Mouse (Mus musculus): ENCODE data around the gene Ttc41. TPM values are rescaled to one million over a fixed set of nuclear protein-coding genes. Genes with fewer than 3 reads are reported as not detected.

The Ttc41 gene
- total and polyA plus RNA-seq, 2 experiments from 2014 or later: 1.4 to 2.2 TPM

DNA sequence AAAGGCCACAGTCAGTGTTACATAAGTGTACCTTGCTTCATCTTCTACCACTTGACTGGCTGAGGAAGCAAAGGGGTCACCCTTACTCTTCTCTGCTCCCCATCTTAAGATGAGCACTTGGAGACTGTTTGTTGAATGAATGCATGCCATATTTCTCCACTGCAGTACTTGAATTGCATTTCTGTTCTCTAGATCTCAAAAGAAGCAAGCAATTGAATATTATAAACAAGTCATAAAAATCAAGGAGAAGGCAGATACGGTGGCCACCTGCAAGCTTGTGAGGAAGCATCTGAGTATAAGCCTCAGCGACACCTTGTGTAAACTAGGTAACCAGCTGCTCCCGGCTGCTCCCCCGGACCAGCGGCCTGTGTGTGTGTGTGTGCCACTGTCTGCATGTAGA lies 58.1 kb downstream of the Ttc41 start, which contains the start of gene Gm49358:
Gene Gm49358 (plus strand): TSS at position 301 of the 400 bp plus-strand sequence.
- Histone ChIP-seq H3K4me3 (ENCODE audit: low read length) (no peak within 1 kb of the TSS), H3K4me1 (ENCODE audit: insufficient read depth, low read length) (no peaks in the 10 kb centered on the region), H3K9me3 (ENCODE audit: low read length) (no peaks in the 10 kb centered on the region), H3K36me3 (ENCODE audit: insufficient read depth, low read length) (no peaks in the 10 kb centered on the region), H3K9ac (replicated peaks; ENCODE audit: low read length) (no peak within 1 kb of the TSS), H3K4me2 (ENCODE audit: low read depth, low read length) (no peak within 1 kb of the TSS), H3K27me3 (ENCODE audit: insufficient read depth, low read length) (no peaks in the 10 kb centered on the region), H3K27ac (no peak within 1 kb of the TSS)
- ATAC-seq: no peak
- no peak for DNase-seq (ENCODE audit: low spot score)
- 94% methylated on average over 5 of the region's 5 CpGs for WGBS
- TF ChIP-seq CTCF (IDR thresholded peaks at IDR 0.05; ENCODE audit: low read depth): no peak

DNA sequence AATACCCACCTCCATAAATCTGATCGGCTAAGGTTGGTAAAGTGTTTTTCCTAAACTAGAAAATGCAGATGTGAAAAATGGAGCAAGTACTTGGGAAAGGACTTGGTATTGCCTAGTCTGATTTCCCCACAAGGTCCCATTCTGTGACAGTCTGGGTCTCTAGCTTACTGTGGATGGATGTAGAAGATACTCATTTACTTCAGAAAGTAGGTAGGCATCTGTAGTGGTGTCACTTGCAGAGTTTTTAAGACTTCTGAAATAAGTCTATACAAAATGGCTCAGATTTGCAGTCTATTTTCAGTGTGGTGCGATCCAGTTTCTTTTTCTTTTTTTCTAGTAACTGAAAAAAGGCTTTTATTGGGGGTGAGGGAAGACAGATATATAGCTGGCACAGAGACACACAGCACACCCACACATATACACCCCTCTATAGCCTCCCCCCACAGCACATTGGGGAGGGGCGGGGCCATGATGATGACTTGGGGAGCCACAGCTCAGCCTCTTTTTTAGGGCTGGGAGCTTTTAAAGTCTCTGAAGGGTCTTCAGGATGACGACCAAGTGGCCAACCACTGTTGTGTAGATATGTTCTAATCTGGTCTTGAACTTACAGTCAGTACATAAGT lies 59.8 kb downstream of the Ttc41 start:
- Histone ChIP-seq H3K36me3 (ENCODE audit: insufficient read depth, low read length) (no peaks in the 10 kb centered on the region), H3K4me1 (ENCODE audit: insufficient read depth, low read length) (peaks cover 8% of the 10 kb centered on the region; the same call in 1 of the 2 replicates), H3K9me3 (ENCODE audit: low read length) (no peaks in the 10 kb centered on the region), H3K4me3 (ENCODE audit: low read length) (no peak overlapping the region), H3K4me2 (ENCODE audit: low read depth, low read length) (no peak overlapping the region), H3K27me3 (ENCODE audit: insufficient read depth, low read length) (no peaks in the 10 kb centered on the region), H3K27ac (no peak overlapping the region), H3K9ac (replicated peaks; ENCODE audit: low read length) (no peak overlapping the region)
- 93% methylated on average over 4 of the region's 4 CpGs for whole genome bisulfite sequencing
- DNase-seq (ENCODE audit: low spot score) (no peak), ATAC-seq (no peak)
- TF ChIP-seq CTCF (IDR thresholded peaks at IDR 0.05; ENCODE audit: low read depth): no peak

DNA sequence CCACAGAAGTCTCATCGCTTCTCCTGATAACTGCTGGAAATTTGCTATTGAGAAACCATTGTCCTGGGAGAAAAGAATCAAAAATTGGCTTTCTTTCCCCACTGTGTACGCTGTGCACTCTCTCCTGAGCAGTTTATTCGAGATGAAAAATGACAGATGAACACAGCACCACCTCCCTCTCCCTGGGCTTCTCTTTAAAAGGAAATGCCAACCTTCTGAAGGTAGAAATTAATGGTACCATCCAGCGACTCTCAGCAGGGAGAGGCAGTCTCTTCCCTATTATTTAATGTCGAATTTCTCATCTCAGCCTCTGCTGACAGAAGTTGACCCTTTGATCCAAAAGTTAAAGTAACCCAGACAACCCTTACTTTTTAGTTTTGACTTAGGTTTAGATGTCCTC lies 63.6 kb downstream of the Ttc41 start:
- WGBS: 52% methylated on average over 5 of the region's 5 CpGs
- no peak overlapping the region for H3K27ac ChIP-seq
- no peak for TF ChIP-seq CTCF (IDR thresholded peaks at IDR 0.05; ENCODE audit: low read depth)
- H3K4me3 ChIP-seq (ENCODE audit: low read length): no peak overlapping the region
- DNase-seq (ENCODE audit: low spot score): no peak
- no peak overlapping the region for H3K9ac ChIP-seq (replicated peaks; ENCODE audit: low read length)
- peaks cover 8% of the 10 kb centered on the region; the same call in 1 of the 2 replicates for H3K4me1 ChIP-seq (ENCODE audit: insufficient read depth, low read length)
- H3K9me3 ChIP-seq (ENCODE audit: low read length): no peaks in the 10 kb centered on the region
- ATAC-seq: no peak
- no peaks in the 10 kb centered on the region for H3K27me3 ChIP-seq (ENCODE audit: insufficient read depth, low read length)
- H3K36me3 ChIP-seq (ENCODE audit: insufficient read depth, low read length): no peaks in the 10 kb centered on the region
- H3K4me2 ChIP-seq (ENCODE audit: low read depth, low read length): no peak overlapping the region

DNA sequence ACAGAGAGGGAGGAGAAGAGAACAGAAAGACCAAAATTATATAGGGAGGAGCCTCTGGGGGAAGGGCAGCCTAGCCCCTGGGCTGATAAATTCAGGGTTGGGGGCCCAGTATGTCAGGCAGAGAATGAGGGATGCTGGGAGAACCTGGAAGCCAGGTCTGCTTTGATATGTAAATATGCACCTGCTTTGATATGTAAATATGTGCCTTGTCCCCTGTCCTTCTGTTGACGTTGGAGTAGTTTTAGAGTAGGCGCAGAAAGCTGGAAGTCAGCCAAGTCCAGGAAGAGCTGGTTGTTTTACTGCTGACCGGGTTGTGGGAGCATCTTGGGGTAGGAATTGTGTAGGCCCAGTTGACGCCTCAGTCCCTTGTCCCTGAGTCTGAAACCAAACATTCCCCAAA lies 64.2 kb downstream of the Ttc41 start:
- 8% methylated on average over 4 of the region's 4 CpGs for WGBS
- no peak overlapping the region for H3K4me2 ChIP-seq (ENCODE audit: low read depth, low read length)
- H3K4me3 ChIP-seq (ENCODE audit: low read length): no peak overlapping the region
- no peaks in the 10 kb centered on the region for H3K9me3 ChIP-seq (ENCODE audit: low read length)
- ATAC-seq (no peak), DNase-seq (ENCODE audit: low spot score) (no peak)
- H3K36me3 ChIP-seq (ENCODE audit: insufficient read depth, low read length): no peaks in the 10 kb centered on the region
- no peak for TF ChIP-seq CTCF (IDR thresholded peaks at IDR 0.05; ENCODE audit: low read depth)
- no peak overlapping the region for H3K9ac ChIP-seq (replicated peaks; ENCODE audit: low read length)
- H3K27me3 ChIP-seq (ENCODE audit: insufficient read depth, low read length): no peaks in the 10 kb centered on the region
- H3K27ac ChIP-seq: no peak overlapping the region
- peaks cover 8% of the 10 kb centered on the region; the same call in 1 of the 2 replicates for H3K4me1 ChIP-seq (ENCODE audit: insufficient read depth, low read length)

DNA sequence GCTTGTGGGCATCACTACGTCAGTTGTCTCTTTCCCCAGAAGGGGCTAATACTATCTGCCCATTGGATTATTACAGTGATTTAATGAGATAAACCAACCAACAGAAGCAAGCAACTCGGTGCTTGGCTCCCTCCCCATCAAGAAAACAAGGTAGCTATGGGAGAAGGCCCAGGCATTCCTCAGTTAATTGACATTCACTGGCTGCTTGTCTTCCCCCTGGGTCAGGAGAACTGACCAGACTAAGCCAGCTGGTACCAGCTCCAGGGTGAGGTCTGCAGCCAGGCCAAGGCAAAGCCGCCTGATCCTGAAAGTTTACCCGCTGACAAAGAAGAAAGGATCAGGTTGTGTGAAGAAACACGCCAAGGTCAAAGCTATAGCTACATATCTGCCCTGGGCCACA lies 66.1 kb downstream of the Ttc41 start:
- Histone ChIP-seq H3K27ac (peak overlapping the region; percentile 69; the same call in 1 of the 2 replicates), H3K9ac (replicated peaks; ENCODE audit: low read length) (no peak overlapping the region), H3K36me3 (ENCODE audit: insufficient read depth, low read length) (no peaks in the 10 kb centered on the region), H3K9me3 (ENCODE audit: low read length) (no peaks in the 10 kb centered on the region), H3K4me3 (ENCODE audit: low read length) (no peak overlapping the region), H3K4me2 (ENCODE audit: low read depth, low read length) (no peak overlapping the region), H3K27me3 (ENCODE audit: insufficient read depth, low read length) (no peaks in the 10 kb centered on the region), H3K4me1 (ENCODE audit: insufficient read depth, low read length) (peaks cover 8% of the 10 kb centered on the region; the same call in 1 of the 2 replicates)
- 60% methylated on average over 5 of the region's 5 CpGs for WGBS
- peak; percentile 71 for ATAC-seq
- no peak for DNase-seq (ENCODE audit: low spot score)
- TF ChIP-seq CTCF (IDR thresholded peaks at IDR 0.05; ENCODE audit: low read depth): no peak

DNA sequence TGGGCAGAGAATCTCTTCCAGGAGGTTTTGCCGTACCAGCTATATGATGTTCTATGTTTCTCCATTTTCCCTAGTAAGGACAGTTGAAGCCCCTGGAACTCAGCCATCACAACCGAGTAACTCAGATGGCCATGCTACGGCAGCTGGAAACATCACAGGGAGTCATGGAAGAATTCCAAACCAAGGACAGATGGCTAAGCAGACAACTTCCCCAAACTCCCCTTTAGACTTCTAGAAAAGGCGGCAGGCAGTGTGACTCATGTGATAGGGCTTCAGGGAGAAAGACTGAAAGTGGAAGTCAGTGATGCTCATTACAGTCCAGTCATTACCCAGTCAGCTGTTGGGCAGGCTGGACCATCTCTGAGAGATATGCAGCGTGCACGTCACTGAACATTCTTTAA lies 66.6 kb downstream of the Ttc41 start:
- no peak for TF ChIP-seq CTCF (IDR thresholded peaks at IDR 0.05; ENCODE audit: low read depth)
- Histone ChIP-seq H3K9me3 (ENCODE audit: low read length) (no peaks in the 10 kb centered on the region), H3K27me3 (ENCODE audit: insufficient read depth, low read length) (no peaks in the 10 kb centered on the region), H3K4me2 (ENCODE audit: low read depth, low read length) (no peak overlapping the region), H3K4me1 (ENCODE audit: insufficient read depth, low read length) (peaks cover 8% of the 10 kb centered on the region; the same call in 1 of the 2 replicates), H3K36me3 (ENCODE audit: insufficient read depth, low read length) (no peaks in the 10 kb centered on the region), H3K4me3 (ENCODE audit: low read length) (no peak overlapping the region), H3K27ac (peak overlapping the region; percentile 69; the same call in 1 of the 2 replicates), H3K9ac (replicated peaks; ENCODE audit: low read length) (no peak overlapping the region)
- ATAC-seq: peak; percentile 65
- peak; percentile 78 for DNase-seq (ENCODE audit: low spot score)
- 46% methylated on average over 6 of the region's 6 CpGs for WGBS

DNA sequence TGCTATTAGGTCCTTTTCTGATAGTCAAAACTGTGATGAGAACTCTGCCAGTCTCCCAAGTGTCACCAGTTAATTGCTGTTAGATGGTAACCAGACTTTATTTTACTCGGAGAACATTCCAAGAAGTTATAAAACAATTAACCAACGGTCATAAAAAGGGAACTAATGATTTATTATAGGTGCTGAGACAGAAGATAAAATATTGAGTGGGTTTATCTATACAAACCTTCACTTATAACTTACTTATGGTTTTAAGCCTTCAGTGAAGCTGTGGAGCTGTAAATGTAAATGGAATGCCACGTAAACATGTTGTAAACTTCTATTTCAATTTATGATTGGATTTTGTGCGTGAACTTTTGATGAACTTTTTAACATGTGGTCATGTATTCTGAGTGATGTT lies 67.7 kb downstream of the Ttc41 start:
- 80% methylated on average over 4 of the region's 4 CpGs for WGBS
- Histone ChIP-seq H3K4me1 (ENCODE audit: insufficient read depth, low read length) (peaks cover 15% of the 10 kb centered on the region), H3K36me3 (ENCODE audit: insufficient read depth, low read length) (no peaks in the 10 kb centered on the region), H3K9me3 (ENCODE audit: low read length) (no peaks in the 10 kb centered on the region), H3K27me3 (ENCODE audit: insufficient read depth, low read length) (no peaks in the 10 kb centered on the region), H3K4me3 (ENCODE audit: low read length) (no peak overlapping the region), H3K4me2 (ENCODE audit: low read depth, low read length) (no peak overlapping the region), H3K9ac (replicated peaks; ENCODE audit: low read length) (no peak overlapping the region), H3K27ac (no peak overlapping the region)
- ATAC-seq: no peak
- no peak for TF ChIP-seq CTCF (IDR thresholded peaks at IDR 0.05; ENCODE audit: low read depth)
- DNase-seq (ENCODE audit: low spot score): no peak
